Mouse (Mus musculus) hindbrain, postnatal 0 days (tissue): ENCODE data around the gene Idi2. TPM values are rescaled to one million over a fixed set of nuclear protein-coding genes. Genes with fewer than 3 reads are reported as not detected.
"Not testable (repeated sequence)": the region's sequence is repeated elsewhere in the genome, so short reads cannot be mapped to it uniquely, and the experiment has no call there.

Experiments used
- ATAC-seq: fragments of 200-750 bp; cut with Nextera tagmentation; 2 replicates; pipeline ENCODE4 v1.8.0; 2017; ENCODE audit warnings: mild to moderate bottlenecking, moderate TSS enrichment, moderate library complexity
- DNase-seq: peaks from one replicate; pipeline ENCODE4 v3.0.0-alpha.2; 2015; ENCODE audit warnings: low spot score
- H3K27ac ChIP-seq: fragments of 300-500 bp; sonication (generic); 2 replicates; pipeline ENCODE4 v1.5.1; 2014; ENCODE audit warnings: mild to moderate bottlenecking
- H3K27me3 ChIP-seq: fragments of 300-500 bp; sonication (generic); 2 replicates; pipeline ENCODE4 v1.6.1; 2014; ENCODE audit warnings: low read length, mixed read lengths; ENCODE audit not compliant: insufficient read depth
- H3K36me3 ChIP-seq: fragments of 300-500 bp; sonication (generic); 2 replicates; pipeline ENCODE4 v1.6.1; 2014; ENCODE audit warnings: low read length, mixed read lengths; ENCODE audit not compliant: insufficient read depth
- H3K4me1 ChIP-seq: fragments of 300-500 bp; sonication (generic); 2 replicates; pipeline ENCODE4 v1.6.1; 2014; ENCODE audit warnings: antibody characterized with exemption, low read length, mixed read lengths; ENCODE audit not compliant: insufficient read depth
- H3K4me2 ChIP-seq: fragments of 300-500 bp; sonication (generic); 2 replicates; pipeline ENCODE4 v1.6.1; 2014; ENCODE audit warnings: low read depth, mild to moderate bottlenecking, low read length, moderate library complexity, mixed read lengths
- H3K4me3 ChIP-seq: fragments of 300-500 bp; sonication (generic); 2 replicates; pipeline ENCODE4 v1.5.1; 2014; ENCODE audit warnings: low read length
- H3K9ac ChIP-seq: fragments of 300-500 bp; sonication (generic); replicated peaks from 2 replicates; pipeline ENCODE4 v1.6.1; 2014; ENCODE audit warnings: mild to moderate bottlenecking, low read length, moderate library complexity, mixed read lengths
- H3K9me3 ChIP-seq: fragments of 300-500 bp; sonication (generic); 2 replicates; pipeline ENCODE4 v1.6.1; 2016; ENCODE audit warnings: low read length, mixed read lengths
- CTCF ChIP-seq: IDR thresholded peaks from 2 replicates; pipeline ENCODE4 v1.5.1; 2016; ENCODE audit warnings: antibody characterized with exemption, control low read depth, low read depth
- WGBS: fragments of 180-500 bp; shearing (Covaris S2); extraction: QIAGEN DNeasy Blood & Tissue Kit; methylation state at CpG from one replicate; pipeline ENCODE4 v1.1.7; 2014; 5-methylcytosine and 5-hydroxymethylcytosine counted together
- polyA plus RNA-seq: library from polyadenylated mRNA; unstranded; fragments of >200 nt; fragmentation: Nextera tagmentation; extraction: Ambion mirVana; gene quantifications from 2 replicates; pipeline ENCODE4 v1.2.1, GENCODE M21; 2015
- total RNA-seq: library from RNA; depleted of rRNA; stranded (reverse); fragments of >200 nt; gene quantifications from 2 replicates; pipeline ENCODE4 v1.2.3, GENCODE M21; 2014

Gene Idi2
- total and polyA plus RNA-seq, 2 experiments from 2014 or later, result not detected

GRCm38 (mm10) chr13:8972369-8972768, 19.7 kb downstream of the Idi2 start:
- no peak for DNase-seq
- H3K27me3 ChIP-seq, result no peaks in the 10 kb centered on the region
- H3K36me3 ChIP-seq, result peaks cover 61% of the 10 kb centered on the region
- ATAC-seq, result no peak
- peak; percentile 40 for TF ChIP-seq CTCF
- no peak overlapping the region for H3K4me3 ChIP-seq
- H3K9ac ChIP-seq, result no peak overlapping the region
- no peaks in the 10 kb centered on the region for H3K9me3 ChIP-seq
- no peaks in the 10 kb centered on the region for H3K4me1 ChIP-seq
- H3K4me2 ChIP-seq, result no peak overlapping the region
- H3K27ac ChIP-seq, result no peak overlapping the region

- H3K4me1 ChIP-seq, result no peaks in the 10 kb centered on the region
- no peak for DNase-seq
- no peak overlapping the region for H3K4me3 ChIP-seq
- 98% methylated on average over 3 of the region's 3 CpGs for WGBS
- H3K27ac ChIP-seq, result no peak overlapping the region
- H3K4me2 ChIP-seq, result no peak overlapping the region
- peaks cover 64% of the 10 kb centered on the region for H3K36me3 ChIP-seq
- no peak for TF ChIP-seq CTCF
- no peak overlapping the region for H3K9ac ChIP-seq
- no peaks in the 10 kb centered on the region for H3K9me3 ChIP-seq
- ATAC-seq, result no peak
- no peaks in the 10 kb centered on the region for H3K27me3 ChIP-seq
Observed at GRCm38 (mm10) chr13:8972972-8973371, 20.3 kb downstream of the Idi2 start.

- Histone ChIP-seq H3K27ac (no peak overlapping the region), H3K4me1 (peaks cover 11% of the 10 kb centered on the region), H3K4me3 (no peak overlapping the region), H3K27me3 (no peaks in the 10 kb centered on the region), H3K36me3 (peaks cover 26% of the 10 kb centered on the region; the same call in 1 of the 2 replicates), H3K9me3 (no peaks in the 10 kb centered on the region), H3K4me2 (no peak overlapping the region), H3K9ac (no peak overlapping the region)
- WGBS, result 93% methylated on average over 6 of the region's 6 CpGs
- ATAC-seq (no peak), DNase-seq (no peak)
- no peak for TF ChIP-seq CTCF
Observed at GRCm38 (mm10) chr13:8992231-8992630, 39.6 kb downstream of the Idi2 start.

- TF ChIP-seq CTCF, result no peak
- peak; percentile 54 for DNase-seq
- Histone ChIP-seq H3K4me1 (peaks cover 11% of the 10 kb centered on the region), H3K9me3 (no peaks in the 10 kb centered on the region), H3K27ac (peak overlapping the region; percentile 72; the same call in 1 of the 2 replicates), H3K36me3 (peaks cover 10% of the 10 kb centered on the region; the same call in 1 of the 2 replicates), H3K4me3 (peak overlapping the region; percentile 97), H3K9ac (peak overlapping the region; percentile 88), H3K27me3 (no peaks in the 10 kb centered on the region), H3K4me2 (peak overlapping the region; percentile 94)
- WGBS, result 4% methylated on average over 33 of the region's 33 CpGs
- ATAC-seq, result peak; percentile 82
Observed at GRCm38 (mm10) chr13:8995159-8995989, 42.7 kb downstream of the Idi2 start.

- peak within 1 kb of the TSS; percentile 86 for H3K27ac ChIP-seq
- peaks cover 11% of the 10 kb centered on the region for H3K4me1 ChIP-seq
- peak; percentile 99 for ATAC-seq
- no peaks in the 10 kb centered on the region for H3K27me3 ChIP-seq
- peak within 1 kb of the TSS; percentile 88 for H3K9ac ChIP-seq
- WGBS, result under 1% methylated on average over 51 of the region's 51 CpGs
- TF ChIP-seq CTCF, result peak; percentile 84
- peak within 1 kb of the TSS; percentile 97 for H3K4me3 ChIP-seq
- peak; percentile 99 for DNase-seq
- H3K36me3 ChIP-seq, result peaks cover 2% of the 10 kb centered on the region; the same call in 1 of the 2 replicates
- H3K9me3 ChIP-seq, result no peaks in the 10 kb centered on the region
- peak within 1 kb of the TSS; percentile 94 for H3K4me2 ChIP-seq
Observed at GRCm38 (mm10) chr13:8995990-8996786, 43.5 kb downstream of the Idi2 start, which contains the start of gene Gtpbp4. Gtpbp4 (minus strand) TSS chr13:8996083.

GRCm38 (mm10) chr13:8997221-8997620, 44.6 kb downstream of the Idi2 start:
- not testable (repeated sequence) for H3K9ac ChIP-seq, H3K9me3 ChIP-seq, H3K4me3 ChIP-seq, H3K27me3 ChIP-seq, ATAC-seq, H3K36me3 ChIP-seq, DNase-seq, H3K4me2 ChIP-seq, H3K27ac ChIP-seq
- H3K4me1 ChIP-seq, result peaks cover 11% of the 10 kb centered on the region
- WGBS, result 84% methylated on average over 5 of the region's 5 CpGs
